Mouse (Mus musculus): Measurements from ENCODE around the gene Prl7d1. TPM values are rescaled to one million over a fixed set of nuclear protein-coding genes. Genes with fewer than 3 reads are reported as not detected.
"Not testable (repeated sequence)": the region's sequence is repeated elsewhere in the genome, so short reads cannot be mapped to it uniquely, and the experiment has no call there.

Gene Prl7d1
- not detected in 2 replicates for polyA plus RNA-seq (2014; fragmentation: Nextera tagmentation; extraction: Ambion mirVana)

DNA sequence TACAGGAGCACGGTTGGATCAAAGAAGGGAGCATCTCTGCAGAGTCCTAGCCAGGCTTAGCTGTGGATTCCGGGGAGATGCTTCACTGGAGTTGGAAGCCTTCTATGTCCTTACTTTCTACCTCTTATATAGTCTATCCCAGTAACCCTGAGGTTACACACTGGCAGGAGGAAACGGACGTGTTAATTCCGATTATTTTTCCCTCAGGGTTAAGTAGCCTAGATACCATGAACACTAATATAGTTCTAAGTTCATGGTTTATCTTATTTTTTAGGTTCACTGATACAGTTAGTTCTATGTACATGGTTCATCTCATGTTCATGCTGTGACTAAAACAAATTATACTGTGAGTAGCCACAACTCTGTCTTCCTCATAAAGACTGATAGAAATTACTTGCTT is at the start of gene Prl7d1:
Gene Prl7d1, minus strand, starts transcription at position 101 of the 400 bp plus-strand sequence.
- H3K9me3 ChIP-seq (replicated peaks; ENCODE audit: control insufficient read depth, low read length): no peaks in the 10 kb centered on the region
- no peaks in the 10 kb centered on the region for H3K36me3 ChIP-seq (ENCODE audit: control insufficient read depth, insufficient read depth, low read length)
- H3K4me3 ChIP-seq (ENCODE audit: low read depth, low read length): no peak within 1 kb of the TSS
- no peaks in the 10 kb centered on the region for H3K4me1 ChIP-seq (ENCODE audit: control insufficient read depth, insufficient read depth, low read length)
- no peaks in the 10 kb centered on the region for H3K27me3 ChIP-seq (ENCODE audit: control insufficient read depth, insufficient read depth, low read length)
- 81% methylated on average over 5 of the region's 5 CpGs for WGBS (ENCODE audit: insufficient replicate concordance)
- no peak within 1 kb of the TSS for H3K4me2 ChIP-seq
- H3K27ac ChIP-seq (ENCODE audit: low read depth, low read length): no peak within 1 kb of the TSS
- no peak for ATAC-seq (replicated peaks; ENCODE audit: insufficient number of reproducible peaks, low FRiP score, low TSS enrichment)
- H3K9ac ChIP-seq (ENCODE audit: low read depth, low read length): no peak within 1 kb of the TSS

DNA sequence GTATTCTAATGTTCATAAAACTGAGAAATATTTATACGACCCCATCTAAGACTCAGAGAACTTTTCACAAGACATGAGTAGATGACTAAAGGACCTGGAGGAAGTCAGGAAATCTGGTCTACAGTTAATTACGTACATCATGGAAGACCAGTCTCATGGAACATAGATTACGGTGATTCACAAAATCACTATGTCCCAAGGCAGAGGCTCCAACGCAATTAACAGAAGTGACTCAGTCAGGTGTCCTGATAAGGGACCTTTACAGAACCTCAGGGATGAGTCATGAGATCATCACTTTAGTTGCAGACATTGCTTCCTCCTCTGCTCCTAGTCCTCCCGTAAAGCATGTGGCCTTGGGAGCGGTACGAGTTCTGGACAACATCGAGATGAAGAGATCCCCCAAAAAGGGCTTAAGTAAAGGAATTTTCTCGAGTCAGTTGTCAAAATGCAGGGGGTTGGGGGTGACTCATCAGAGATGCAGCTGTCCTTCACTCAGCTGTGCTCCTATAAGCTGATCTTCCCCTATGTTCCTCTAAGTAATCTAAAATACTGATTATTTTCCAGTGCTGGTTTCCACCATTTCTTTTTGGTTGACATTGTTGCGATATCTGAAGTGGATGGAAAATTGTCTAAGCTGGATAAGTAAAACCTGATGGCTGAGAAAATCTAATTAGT is 18.1 kb upstream of the Prl7d1 start:
- Histone ChIP-seq H3K4me2 (no peak overlapping the region), H3K9ac (ENCODE audit: low read depth, low read length) (no peak overlapping the region), H3K4me3 (ENCODE audit: low read depth, low read length) (no peak overlapping the region), H3K27me3 (ENCODE audit: control insufficient read depth, insufficient read depth, low read length) (no peaks in the 10 kb centered on the region), H3K36me3 (ENCODE audit: control insufficient read depth, insufficient read depth, low read length) (no peaks in the 10 kb centered on the region), H3K4me1 (ENCODE audit: control insufficient read depth, insufficient read depth, low read length) (no peaks in the 10 kb centered on the region), H3K9me3 (replicated peaks; ENCODE audit: control insufficient read depth, low read length) (no peaks in the 10 kb centered on the region), H3K27ac (ENCODE audit: low read depth, low read length) (no peak overlapping the region)
- ATAC-seq (replicated peaks; ENCODE audit: insufficient number of reproducible peaks, low FRiP score, low TSS enrichment): no peak
- WGBS (ENCODE audit: insufficient replicate concordance): 77% methylated on average over 10 of the region's 10 CpGs

DNA sequence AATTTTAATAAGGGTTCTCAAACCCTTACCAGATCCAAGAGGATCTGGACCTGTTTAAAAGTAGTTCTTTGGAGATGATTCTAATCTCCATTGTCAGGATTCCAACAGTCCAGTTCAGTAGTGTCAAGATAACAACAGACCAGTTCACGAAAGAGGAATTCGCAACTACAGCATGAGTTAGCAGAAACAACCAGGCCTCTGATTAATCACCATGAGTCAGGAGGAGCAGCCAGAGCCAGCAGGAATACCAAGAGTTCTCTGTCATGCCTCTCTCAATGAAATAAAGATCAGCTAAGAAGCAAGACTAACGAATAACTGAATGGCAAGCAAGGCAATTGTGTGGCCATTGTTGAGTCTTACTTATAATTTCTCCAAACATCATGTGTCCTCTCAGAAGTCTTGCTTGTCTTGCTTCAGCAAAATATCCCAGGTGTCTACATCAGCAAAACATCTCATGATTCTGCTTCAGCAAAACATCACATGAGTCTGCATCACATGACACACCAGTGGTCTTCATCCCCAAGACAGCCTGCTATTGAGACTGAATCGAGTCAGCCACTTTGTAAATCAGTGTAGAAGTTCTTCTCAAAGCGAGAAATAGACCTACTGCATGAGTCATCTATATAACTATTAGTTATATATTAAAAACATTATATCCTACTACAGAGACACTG is 13.9 kb upstream of the Prl7d1 start:
- H3K9me3 ChIP-seq (replicated peaks; ENCODE audit: control insufficient read depth, low read length); H3K27me3 ChIP-seq (ENCODE audit: control insufficient read depth, insufficient read depth, low read length); H3K4me2 ChIP-seq; ATAC-seq (replicated peaks; ENCODE audit: insufficient number of reproducible peaks, low FRiP score, low TSS enrichment); H3K4me3 ChIP-seq (ENCODE audit: low read depth, low read length); H3K4me1 ChIP-seq (ENCODE audit: control insufficient read depth, insufficient read depth, low read length); H3K36me3 ChIP-seq (ENCODE audit: control insufficient read depth, insufficient read depth, low read length); H3K9ac ChIP-seq (ENCODE audit: low read depth, low read length); H3K27ac ChIP-seq (ENCODE audit: low read depth, low read length): not testable (repeated sequence)
- WGBS (ENCODE audit: insufficient replicate concordance): 68% methylated on average over 5 of the region's 5 CpGs

DNA sequence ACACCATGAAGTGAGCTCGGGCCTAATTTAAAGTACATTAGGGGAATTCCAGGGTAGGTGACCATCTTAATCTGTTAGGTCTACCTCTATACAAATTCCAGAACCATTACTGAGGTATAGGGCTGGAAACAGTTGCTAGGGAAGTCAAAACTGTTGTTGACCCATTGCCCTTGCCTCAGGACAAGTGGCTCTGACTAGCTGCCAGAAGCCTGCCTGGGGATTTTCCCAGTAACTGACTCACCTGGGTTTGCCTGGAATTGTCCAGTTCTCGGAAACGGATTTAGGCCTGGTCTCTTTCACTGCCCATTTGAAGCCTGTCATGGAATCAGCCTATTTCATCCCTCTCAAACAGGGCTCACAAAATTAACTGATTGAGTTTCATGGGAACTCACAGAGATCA is 8.5 kb upstream of the Prl7d1 start:
- WGBS (ENCODE audit: insufficient replicate concordance): 74% methylated on average over 3 of the region's 3 CpGs
- not testable (repeated sequence) for H3K27me3 ChIP-seq (ENCODE audit: control insufficient read depth, insufficient read depth, low read length); H3K9me3 ChIP-seq (replicated peaks; ENCODE audit: control insufficient read depth, low read length); H3K27ac ChIP-seq (ENCODE audit: low read depth, low read length); H3K4me2 ChIP-seq; H3K9ac ChIP-seq (ENCODE audit: low read depth, low read length); H3K4me3 ChIP-seq (ENCODE audit: low read depth, low read length); H3K4me1 ChIP-seq (ENCODE audit: control insufficient read depth, insufficient read depth, low read length); ATAC-seq (replicated peaks; ENCODE audit: insufficient number of reproducible peaks, low FRiP score, low TSS enrichment); H3K36me3 ChIP-seq (ENCODE audit: control insufficient read depth, insufficient read depth, low read length)

DNA sequence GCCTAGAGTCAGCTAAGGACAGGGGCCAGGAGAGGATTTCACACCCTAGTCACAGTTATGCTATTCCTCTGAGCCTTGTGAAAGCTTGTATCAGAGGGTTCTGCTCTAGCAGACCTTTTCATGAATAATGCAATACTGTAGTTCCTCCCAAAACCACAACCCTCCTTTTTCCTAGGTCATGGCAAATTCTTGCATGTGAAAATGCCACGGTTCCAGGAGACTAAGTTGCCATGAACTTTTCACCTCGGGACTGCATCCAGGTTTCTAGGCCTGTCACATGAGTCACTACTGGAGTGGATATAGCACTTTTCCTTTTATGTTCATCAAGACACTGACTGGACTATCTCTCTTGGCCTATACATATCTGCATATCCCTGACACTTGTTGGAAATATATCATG is 10.0 kb downstream of the Prl7d1 start:
- H3K4me3 ChIP-seq (ENCODE audit: low read depth, low read length): no peak overlapping the region
- H3K9me3 ChIP-seq (replicated peaks; ENCODE audit: control insufficient read depth, low read length): no peaks in the 10 kb centered on the region
- H3K4me1 ChIP-seq (ENCODE audit: control insufficient read depth, insufficient read depth, low read length): no peaks in the 10 kb centered on the region
- no peaks in the 10 kb centered on the region for H3K27me3 ChIP-seq (ENCODE audit: control insufficient read depth, insufficient read depth, low read length)
- no peak overlapping the region for H3K4me2 ChIP-seq
- no peak for ATAC-seq (replicated peaks; ENCODE audit: insufficient number of reproducible peaks, low FRiP score, low TSS enrichment)
- no peak overlapping the region for H3K27ac ChIP-seq (ENCODE audit: low read depth, low read length)
- H3K36me3 ChIP-seq (ENCODE audit: control insufficient read depth, insufficient read depth, low read length): no peaks in the 10 kb centered on the region
- no peak overlapping the region for H3K9ac ChIP-seq (ENCODE audit: low read depth, low read length)
- WGBS (ENCODE audit: insufficient replicate concordance): 60% methylated on average over 2 of the region's 2 CpGs

DNA sequence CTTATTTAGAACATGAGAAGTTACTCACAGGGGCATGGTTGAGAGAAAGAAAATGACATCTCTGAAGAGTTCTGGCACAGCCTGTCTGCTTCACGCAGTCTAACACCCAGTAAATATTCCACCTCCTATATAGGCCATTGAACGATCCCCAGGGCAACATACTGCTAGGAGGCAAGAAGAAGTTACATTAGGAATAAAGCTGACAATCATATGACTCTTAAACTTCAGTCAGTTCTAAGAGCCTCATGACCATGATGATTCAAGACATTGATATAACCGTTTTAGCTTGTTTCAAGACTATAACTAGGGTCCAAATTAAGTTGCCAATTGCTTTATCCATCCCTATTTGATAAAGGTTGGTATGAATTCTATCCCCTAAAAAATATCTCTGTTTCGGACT is 48.6 kb downstream of the Prl7d1 start, which contains the start of gene Prl7a2:
Gene Prl7a2, minus strand, starts transcription at position 101 of the 400 bp plus-strand sequence.
- H3K27ac ChIP-seq (ENCODE audit: low read depth, low read length): no peak within 1 kb of the TSS
- H3K9me3 ChIP-seq (replicated peaks; ENCODE audit: control insufficient read depth, low read length): no peaks in the 10 kb centered on the region
- H3K4me2 ChIP-seq: no peak within 1 kb of the TSS
- no peaks in the 10 kb centered on the region for H3K4me1 ChIP-seq (ENCODE audit: control insufficient read depth, insufficient read depth, low read length)
- no peak for ATAC-seq (replicated peaks; ENCODE audit: insufficient number of reproducible peaks, low FRiP score, low TSS enrichment)
- no peak within 1 kb of the TSS for H3K9ac ChIP-seq (ENCODE audit: low read depth, low read length)
- no peak within 1 kb of the TSS for H3K4me3 ChIP-seq (ENCODE audit: low read depth, low read length)
- H3K36me3 ChIP-seq (ENCODE audit: control insufficient read depth, insufficient read depth, low read length): no peaks in the 10 kb centered on the region
- no peaks in the 10 kb centered on the region for H3K27me3 ChIP-seq (ENCODE audit: control insufficient read depth, insufficient read depth, low read length)
- 71% methylated on average over 4 of the region's 4 CpGs for WGBS (ENCODE audit: insufficient replicate concordance)

DNA sequence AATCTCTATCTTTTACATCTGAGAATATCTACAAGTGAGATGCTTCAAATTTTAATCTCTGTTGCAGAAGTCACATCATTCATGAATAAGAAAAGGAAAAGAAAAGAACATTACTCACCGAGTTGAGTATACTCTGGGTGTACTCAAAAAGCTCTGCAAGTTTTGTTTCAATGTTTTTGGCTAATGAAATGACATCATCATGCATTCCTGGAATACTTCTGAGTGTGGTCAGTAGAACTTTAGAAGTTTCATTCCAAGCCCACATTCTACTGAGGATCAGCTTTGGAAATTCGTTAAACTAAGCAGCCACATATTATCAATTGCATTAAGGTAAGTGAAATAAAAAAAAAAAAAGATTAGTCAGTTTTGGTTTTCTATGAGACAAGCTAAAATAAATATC is 55.8 kb downstream of the Prl7d1 start:
- Histone ChIP-seq H3K9ac (ENCODE audit: low read depth, low read length) (no peak overlapping the region), H3K27me3 (ENCODE audit: control insufficient read depth, insufficient read depth, low read length) (no peaks in the 10 kb centered on the region), H3K27ac (ENCODE audit: low read depth, low read length) (no peak overlapping the region), H3K9me3 (replicated peaks; ENCODE audit: control insufficient read depth, low read length) (no peaks in the 10 kb centered on the region), H3K4me3 (ENCODE audit: low read depth, low read length) (no peak overlapping the region), H3K36me3 (ENCODE audit: control insufficient read depth, insufficient read depth, low read length) (no peaks in the 10 kb centered on the region), H3K4me2 (no peak overlapping the region), H3K4me1 (ENCODE audit: control insufficient read depth, insufficient read depth, low read length) (no peaks in the 10 kb centered on the region)
- 69% methylated on average over 2 of the region's 2 CpGs for WGBS (ENCODE audit: insufficient replicate concordance)
- ATAC-seq (replicated peaks; ENCODE audit: insufficient number of reproducible peaks, low FRiP score, low TSS enrichment): no peak
